Comparison of ENCODE assay signal across 8 mouse cellular contexts in genomic region chr5:52669426-52670191, GRCm38 (mm10). TPM values are rescaled to one million over a fixed set of nuclear protein-coding genes. Genes with fewer than 3 reads are reported as not detected.
DNase-seq lines count a peak whose midpoint lies in the region; ATAC-seq and TF ChIP-seq lines count a peak whose summit lies in the region.

Gene Sepsecs (minus strand): TSS chr5:52669708.

- peak within 1 kb of the TSS; percentile 71 for H3K27ac ChIP-seq in CH12.LX (ENCODE audit: insufficient read depth, low read depth)
- H3K27ac ChIP-seq in forebrain, embryonic 11.5 days (ENCODE audit: low read depth, low read length): no peak within 1 kb of the TSS
- H3K27ac ChIP-seq in heart, embryonic 16.5 days (ENCODE audit: low read length): peak within 1 kb of the TSS; percentile 76
- H3K27ac ChIP-seq in liver, embryonic 15.5 days (replicated peaks): peak within 1 kb of the TSS; percentile 91
- no peak within 1 kb of the TSS for H3K27ac ChIP-seq in neural tube, embryonic 12.5 days

- H3K4me3 ChIP-seq in CH12.LX (replicated peaks in 1 of 3; ENCODE audit: low read depth in 2 of 3, low read length in 2 of 3, poor library complexity in 1 of 3): peak within 1 kb of the TSS; percentile 82 to 95 (median 88)
- peak within 1 kb of the TSS; percentile 81 for H3K4me3 ChIP-seq in forebrain, embryonic 11.5 days (ENCODE audit: low read depth, low read length)
- peak within 1 kb of the TSS; percentile 81 for H3K4me3 ChIP-seq in heart, embryonic 16.5 days (ENCODE audit: low read length)
- peak within 1 kb of the TSS; percentile 78 for H3K4me3 ChIP-seq in liver, embryonic 15.5 days (replicated peaks)
- peak within 1 kb of the TSS; percentile 85 for H3K4me3 ChIP-seq in neural tube, embryonic 12.5 days

- no peak for TF ChIP-seq CTCF in CH12.LX (conservative IDR thresholded peaks at IDR 0.05 in 1 of 2, IDR thresholded peaks at IDR 0.05 in 1 of 2; ENCODE audit: low read depth in 2 of 2, low read length in 2 of 2)

- ATAC-seq in forebrain, embryonic 11.5 days (replicated peaks; ENCODE audit: low FRiP score): peak; percentile 96
- ATAC-seq in heart, embryonic 16.5 days (replicated peaks; ENCODE audit: extremely low read depth, insufficient read depth, low FRiP score): peak; percentile 95
- ATAC-seq in liver, embryonic 15.5 days (ENCODE audit: insufficient read depth): peak; percentile 93
- ATAC-seq in neural tube, embryonic 12.5 days (ENCODE audit: low FRiP score, low read depth): peak; percentile 93

- TF ChIP-seq RAD21 in CH12.LX (IDR thresholded peaks at IDR 0.05; ENCODE audit: low read depth, low read length): no peak; the same call in 1 of the 2 replicates

- peaks cover 14% of the 10 kb centered on the region for H3K79me2 ChIP-seq in CH12.LX (replicated peaks; ENCODE audit: control insufficient read depth, extremely low read depth, insufficient read depth, poor library complexity, severe bottlenecking)

- no peaks in the 10 kb centered on the region for H3K9me3 ChIP-seq in CH12.LX (replicated peaks; ENCODE audit: low read length)
- H3K9me3 ChIP-seq in forebrain, embryonic 11.5 days (ENCODE audit: control insufficient read depth, low read length): no peaks in the 10 kb centered on the region
- H3K9me3 ChIP-seq in heart, embryonic 16.5 days (replicated peaks; ENCODE audit: control insufficient read depth, low read length): no peaks in the 10 kb centered on the region
- H3K9me3 ChIP-seq in liver, embryonic 15.5 days (replicated peaks): no peaks in the 10 kb centered on the region
- no peaks in the 10 kb centered on the region for H3K9me3 ChIP-seq in neural tube, embryonic 12.5 days

- peak within 1 kb of the TSS; percentile 85 for H3K9ac ChIP-seq in CH12.LX (ENCODE audit: insufficient read depth, low read depth)
- peak within 1 kb of the TSS; percentile 79 for H3K9ac ChIP-seq in forebrain, embryonic 11.5 days (ENCODE audit: low read length)
- H3K9ac ChIP-seq in heart, embryonic 16.5 days (ENCODE audit: low read length): peak within 1 kb of the TSS; percentile 90
- peak within 1 kb of the TSS; percentile 77 for H3K9ac ChIP-seq in liver, embryonic 15.5 days
- peak within 1 kb of the TSS; percentile 91 for H3K9ac ChIP-seq in neural tube, embryonic 12.5 days

- peak; percentile 76 for TF ChIP-seq POLR2A in CH12.LX (IDR thresholded peaks at IDR 0.05; ENCODE audit: low read depth, low read length)

- in situ Hi-C loops in CH12.LX (cut with MboI; ENCODE audit: low pct_ligation_motif_present, low pct_unique_long_range_greater_than_20kb, low sequenced_read_pairs): no loop called here

- peak; percentile 89 for DNase-seq in CH12.LX (ENCODE audit: extremely low read depth)
- DNase-seq in c-Kit-positive CD71-positive TER-119-negative erythroid progenitor cells, embryonic 14.5 days (ENCODE audit: low read depth): peak; percentile 77
- DNase-seq in forebrain, embryonic 11.5 days (ENCODE audit: low spot score): peak; percentile 96
- DNase-seq in kidney, postnatal 36 days: peak; percentile 93 to 96
- DNase-seq in telencephalon, adult 2 months (ENCODE audit: low read depth, low spot score): peak; percentile 90

- no peaks in the 10 kb centered on the region for H3K27me3 ChIP-seq in CH12.LX (replicated peaks)
- no peaks in the 10 kb centered on the region for H3K27me3 ChIP-seq in forebrain, embryonic 11.5 days (ENCODE audit: control insufficient read depth, insufficient read depth, low read length)
- H3K27me3 ChIP-seq in heart, embryonic 16.5 days (ENCODE audit: control insufficient read depth, insufficient read depth, low read length): peaks cover 2% of the 10 kb centered on the region; the same call in 1 of the 2 replicates
- H3K27me3 ChIP-seq in liver, embryonic 15.5 days: peaks cover 27% of the 10 kb centered on the region
- H3K27me3 ChIP-seq in neural tube, embryonic 12.5 days (replicated peaks): no peaks in the 10 kb centered on the region

- WGBS in forebrain, embryonic 11.5 days: 3% methylated on average over 56 of the region's 56 CpGs
- WGBS in heart, embryonic 16.5 days: 4% methylated on average over 56 of the region's 56 CpGs
- 4% methylated on average over 56 of the region's 56 CpGs for WGBS in liver, embryonic 15.5 days (ENCODE audit: insufficient replicate concordance)
- 4% methylated on average over 56 of the region's 56 CpGs for WGBS in neural tube, embryonic 12.5 days

- H3K4me2 ChIP-seq in CH12.LX (ENCODE audit: insufficient read depth, low read depth, poor library complexity, severe bottlenecking): peak within 1 kb of the TSS; percentile 93
- H3K4me2 ChIP-seq in forebrain, embryonic 11.5 days (ENCODE audit: low read depth, low read length, severe bottlenecking): peak within 1 kb of the TSS; percentile 74
- H3K4me2 ChIP-seq in heart, embryonic 16.5 days (ENCODE audit: low read depth, low read length): peak within 1 kb of the TSS; percentile 76
- peak within 1 kb of the TSS; percentile 74 for H3K4me2 ChIP-seq in liver, embryonic 15.5 days
- H3K4me2 ChIP-seq in neural tube, embryonic 12.5 days (replicated peaks): peak within 1 kb of the TSS; percentile 72

- dilution Hi-C loops in CH12.LX (cut with MboI; ENCODE audit: extremely low pct_ligation_motif_present, extremely low pct_unique_long_range_greater_than_20kb, low sequenced_read_pairs): no loop called here

- H3K36me3 ChIP-seq in CH12.LX (replicated peaks in 1 of 2; ENCODE audit: control insufficient read depth in 1 of 2, insufficient read depth in 1 of 2, low read length in 1 of 2): peaks cover 3 to 21% of the 10 kb centered on the region in 2 experiments
- H3K36me3 ChIP-seq in forebrain, embryonic 11.5 days (ENCODE audit: control insufficient read depth, insufficient read depth, low read length): no peaks in the 10 kb centered on the region
- peaks cover 4% of the 10 kb centered on the region; the same call in 1 of the 2 replicates for H3K36me3 ChIP-seq in heart, embryonic 16.5 days (ENCODE audit: control insufficient read depth, insufficient read depth)
- peaks cover 10% of the 10 kb centered on the region for H3K36me3 ChIP-seq in liver, embryonic 15.5 days (replicated peaks)
- peaks cover 7% of the 10 kb centered on the region; the same call in 1 of the 2 replicates for H3K36me3 ChIP-seq in neural tube, embryonic 12.5 days

- H3K4me1 ChIP-seq in CH12.LX (ENCODE audit: control insufficient read depth in 1 of 2, insufficient read depth in 2 of 2): peaks cover 2 to 20% of the 10 kb centered on the region in 2 experiments; a peak in 3 of 4 replicates
- peaks cover 3% of the 10 kb centered on the region; the same call in 1 of the 2 replicates for H3K4me1 ChIP-seq in forebrain, embryonic 11.5 days (replicated peaks; ENCODE audit: control insufficient read depth, insufficient read depth, low read length)
- peaks cover 6% of the 10 kb centered on the region for H3K4me1 ChIP-seq in heart, embryonic 16.5 days (ENCODE audit: control insufficient read depth, insufficient read depth, low read length)
- peaks cover 23% of the 10 kb centered on the region for H3K4me1 ChIP-seq in liver, embryonic 15.5 days (replicated peaks)
- H3K4me1 ChIP-seq in neural tube, embryonic 12.5 days: peaks cover 6% of the 10 kb centered on the region

- TF ChIP-seq EP300 in CH12.LX (IDR thresholded peaks at IDR 0.05; ENCODE audit: low read length): no peak

TF ChIP-seq in CH12.LX, 34 proteins besides CTCF, POLR2A, EP300 and RAD21 (continues in another document):
- peak; percentile 89 for TF ChIP-seq ELF1 (IDR thresholded peaks at IDR 0.05; ENCODE audit: low read depth, low read length)
- peak; percentile 32; the same call in 1 of the 2 replicates for TF ChIP-seq GABPA (IDR thresholded peaks at IDR 0.05; ENCODE audit: insufficient replicate concordance, low read depth, low read length)
- TF ChIP-seq CHD1 (IDR thresholded peaks at IDR 0.05; ENCODE audit: low read depth, low read length): no peak
- no peak for TF ChIP-seq JUN (IDR thresholded peaks at IDR 0.05; ENCODE audit: insufficient read depth, low read depth, low read length)
- no peak for TF ChIP-seq BHLHE40 (IDR thresholded peaks at IDR 0.05; ENCODE audit: low read depth, low read length)
- no peak for TF ChIP-seq USF2 (conservative IDR thresholded peaks at IDR 0.05; ENCODE audit: low read depth, low read length)
- peak; percentile 86 for TF ChIP-seq TCF12 (IDR thresholded peaks at IDR 0.05; ENCODE audit: low read depth, low read length)
- no peak for TF ChIP-seq UBTF (IDR thresholded peaks at IDR 0.05; ENCODE audit: low read depth, low read length)
- no peak for TF ChIP-seq SMC3 (IDR thresholded peaks at IDR 0.05; ENCODE audit: low read depth, low read length)
- no peak for TF ChIP-seq ETS1 (conservative IDR thresholded peaks at IDR 0.05; ENCODE audit: low read depth, low read length)
- no peak for TF ChIP-seq POLR2AphosphoS2 (IDR thresholded peaks at IDR 0.05; ENCODE audit: low read depth, low read length)
- TF ChIP-seq ZMIZ1 (IDR thresholded peaks at IDR 0.05; ENCODE audit: low read depth, low read length): peak; percentile 72
- no peak for TF ChIP-seq E2F4 (IDR thresholded peaks at IDR 0.05; ENCODE audit: insufficient replicate concordance, low read depth, low read length)
- TF ChIP-seq CHD2 (IDR thresholded peaks at IDR 0.05; ENCODE audit: low read length): no peak
- peak; percentile 89; the same call in 1 of the 2 replicates for TF ChIP-seq KAT2A (IDR thresholded peaks at IDR 0.05; ENCODE audit: insufficient replicate concordance, low read length)
- no peak for TF ChIP-seq MAZ (IDR thresholded peaks at IDR 0.05; ENCODE audit: low read depth, low read length)
- peak; percentile 80 for TF ChIP-seq NELFE (IDR thresholded peaks at IDR 0.05; ENCODE audit: low read depth, low read length)
- TF ChIP-seq MYC (IDR thresholded peaks at IDR 0.05; ENCODE audit: low read depth, low read length): no peak
- no peak for TF ChIP-seq ZNF384 (IDR thresholded peaks at IDR 0.05; ENCODE audit: low read depth, low read length)
- TF ChIP-seq SIN3A (IDR thresholded peaks at IDR 0.05; ENCODE audit: low read length): peak; percentile 83
- TF ChIP-seq MAFK (IDR thresholded peaks at IDR 0.05; ENCODE audit: insufficient replicate concordance, low read length): no peak
- peak; percentile 93 for TF ChIP-seq HCFC1 (IDR thresholded peaks at IDR 0.05; ENCODE audit: low read depth, low read length)
- no peak for TF ChIP-seq PAX5 (IDR thresholded peaks at IDR 0.05; ENCODE audit: low read length)
- TF ChIP-seq NRF1 (IDR thresholded peaks at IDR 0.05; ENCODE audit: low read depth, low read length): peak; percentile 98

RNA-seq across cellular contexts. Expression of gene Sepsecs, which starts in this region (rescaled TPM):
- total RNA-seq in CH12.LX (2012; rRNA removed) (8.7 and 9.1 TPM in 2 replicates), CH12.LX (2014; rRNA removed) (10.8 and 11.7 TPM in 2 replicates)
- 9.3 TPM in 2 replicates for polyA plus RNA-seq in CH12.LX (2012; ENCODE audit: insufficient read length, low read depth)
- polyA plus RNA-seq in forebrain, embryonic 11.5 days (2014; fragmentation: Nextera tagmentation; extraction: Ambion mirVana): 9.0 and 9.5 TPM in 2 replicates
- polyA plus RNA-seq in heart, embryonic 16.5 days (2015; fragmentation: Nextera tagmentation; extraction: Ambion mirVana): 6.1 and 6.4 TPM in 2 replicates
- polyA plus RNA-seq in liver, embryonic 15.5 days (2015; fragmentation: Nextera tagmentation; extraction: Ambion mirVana): 7.8 and 8.3 TPM in 2 replicates
- 8.4 and 8.8 TPM in 2 replicates for polyA plus RNA-seq in neural tube, embryonic 12.5 days (2016; fragmentation: Nextera tagmentation; extraction: Ambion mirVana)

Comparison
In these comparisons a context has a peak if more than half of its experiments do, and no peak if none do; other contexts are left out.
1. H3K27ac ChIP-seq: peak in CH12.LX (single experiment), heart, embryonic 16.5 days (single experiment) and liver, embryonic 15.5 days (single experiment); none in forebrain, embryonic 11.5 days (single experiment) and neural tube, embryonic 12.5 days (single experiment).
2. Peak in every context shown above with its lines, with median percentiles within 50 percentile points of each other: DNase-seq, H3K4me2 ChIP-seq, H3K4me3 ChIP-seq, H3K9ac ChIP-seq and ATAC-seq.